In the genomic region with DNA sequence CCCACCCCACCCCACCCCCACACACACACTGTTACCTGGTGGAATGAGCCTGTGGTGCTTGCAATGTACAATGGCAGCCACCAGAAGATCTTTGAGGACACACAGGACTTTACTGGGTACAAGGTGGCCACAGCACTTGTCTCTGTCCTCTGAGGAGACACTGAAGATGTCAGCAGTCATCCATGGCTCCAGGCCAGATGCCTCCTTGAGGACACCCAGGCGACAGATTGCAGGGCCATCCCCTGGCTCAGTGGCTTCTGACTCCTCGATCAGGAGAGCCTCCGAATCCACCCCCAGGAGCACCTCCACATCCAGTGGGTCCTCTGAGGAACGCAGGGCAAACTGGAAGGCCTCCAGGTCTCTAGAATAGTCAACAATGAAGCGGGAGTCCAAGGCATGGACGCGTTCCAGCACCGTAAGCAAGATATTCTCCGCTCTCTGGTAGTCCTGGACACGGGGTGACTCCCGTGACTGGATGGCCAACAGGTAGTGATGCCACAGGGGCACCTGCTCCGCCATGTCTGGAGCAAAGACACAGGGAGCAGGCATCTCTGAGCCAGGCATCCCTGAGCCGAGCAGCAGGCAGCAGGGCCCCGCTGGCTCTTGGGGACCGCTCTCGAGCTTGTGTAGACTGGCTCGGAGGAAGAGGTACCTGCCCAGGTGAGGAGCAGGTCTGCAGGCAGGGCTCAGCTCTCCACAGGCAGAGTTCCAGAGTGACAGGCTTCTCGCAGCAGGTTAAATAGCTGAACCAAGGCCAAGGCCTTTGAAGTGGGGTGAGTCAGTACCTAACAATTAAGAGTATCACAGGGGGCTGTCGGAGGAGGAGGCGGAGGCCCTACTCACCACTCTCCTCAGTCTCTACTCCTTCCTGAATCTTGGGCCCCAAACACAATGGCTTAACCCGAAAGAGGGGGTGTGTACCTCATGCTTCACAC, we compare ENCODE assay signal across 12 mouse cellular contexts. TPM values are rescaled to one million over a fixed set of nuclear protein-coding genes. Genes with fewer than 3 reads are reported as not detected.
DNase-seq lines count a peak whose midpoint lies in the region; ATAC-seq and TF ChIP-seq lines count a peak whose summit lies in the region.
"Had no signal": no experiment of that assay in that cellular context is flagged by ENCODE, and none has a peak within 500 bp of the region (broad histone marks: within the 10 kb centered on the region; RNA-seq: fewer than 3 reads in every experiment).

No protein-coding gene starts in this region.

- DNase-seq in liver, postnatal 0 days, result no peak
- no peak for DNase-seq in liver
- DNase-seq in cerebellum, postnatal 36 days, result peak; percentile 39 to 49
- DNase-seq in gastrocnemius, adult 8-10 months (ENCODE audit: low spot score in 2 of 2), result no peak
- no peak for DNase-seq in layer of hippocampus, postnatal 10 days (ENCODE audit: low spot score in 2 of 2)

- no peak overlapping the region for H3K27ac ChIP-seq in liver, postnatal 0 days (ENCODE audit: low read depth)
- H3K27ac ChIP-seq in limb, embryonic 15.5 days, result peak overlapping the region; percentile 47
- peak overlapping the region; percentile 68; the same call in 1 of the 2 replicates for H3K27ac ChIP-seq in stomach, embryonic 15.5 days
- no peak overlapping the region for H3K27ac ChIP-seq in midbrain, embryonic 13.5 days

- no peaks in the 10 kb centered on the region for H3K27me3 ChIP-seq in liver, postnatal 0 days (ENCODE audit: insufficient read depth, low read length)
- H3K27me3 ChIP-seq in limb, embryonic 15.5 days, result no peaks in the 10 kb centered on the region
- H3K27me3 ChIP-seq in stomach, embryonic 15.5 days (replicated peaks), result no peaks in the 10 kb centered on the region
- no peaks in the 10 kb centered on the region for H3K27me3 ChIP-seq in midbrain, embryonic 13.5 days

- no peak overlapping the region for H3K9ac ChIP-seq in liver, postnatal 0 days (replicated peaks)
- H3K9ac ChIP-seq in limb, embryonic 15.5 days, result no peak overlapping the region
- H3K9ac ChIP-seq in stomach, embryonic 15.5 days, result no peak overlapping the region
- H3K9ac ChIP-seq in midbrain, embryonic 13.5 days (replicated peaks), result no peak overlapping the region

- 70% methylated on average over 21 of the region's 21 CpGs for WGBS in liver, postnatal 0 days (ENCODE audit: insufficient replicate concordance)
- WGBS in limb, embryonic 15.5 days, result 72% methylated on average over 21 of the region's 21 CpGs
- 71% methylated on average over 21 of the region's 21 CpGs for WGBS in stomach, embryonic 15.5 days
- 85% methylated on average over 21 of the region's 21 CpGs for WGBS in midbrain, embryonic 13.5 days

- TF ChIP-seq CTCF in liver, postnatal 0 days (IDR thresholded peaks at IDR 0.05; ENCODE audit: low read depth), result no peak

- no peak overlapping the region for H3K4me3 ChIP-seq in liver, postnatal 0 days (ENCODE audit: low read depth, low read length)
- H3K4me3 ChIP-seq in limb, embryonic 15.5 days, result no peak overlapping the region
- no peak overlapping the region; the same call in 1 of the 2 replicates for H3K4me3 ChIP-seq in stomach, embryonic 15.5 days (replicated peaks)
- H3K4me3 ChIP-seq in midbrain, embryonic 13.5 days (replicated peaks), result no peak overlapping the region
- H3K4me3 ChIP-seq: megakaryocyte, embryonic 14.5 days had no signal

- no peak for TF ChIP-seq EP300 in liver, postnatal 0 days (IDR thresholded peaks at IDR 0.05; ENCODE audit: low read depth)

- peak overlapping the region; percentile 40 for H3K4me2 ChIP-seq in liver, postnatal 0 days (ENCODE audit: low read depth, low read length)
- H3K4me2 ChIP-seq in limb, embryonic 15.5 days, result no peak overlapping the region
- H3K4me2 ChIP-seq in stomach, embryonic 15.5 days, result no peak overlapping the region
- H3K4me2 ChIP-seq in midbrain, embryonic 13.5 days (replicated peaks), result no peak overlapping the region

- H3K9me3 ChIP-seq in liver, postnatal 0 days (ENCODE audit: low read length), result no peaks in the 10 kb centered on the region
- H3K9me3 ChIP-seq in limb, embryonic 15.5 days, result no peaks in the 10 kb centered on the region
- no peaks in the 10 kb centered on the region for H3K9me3 ChIP-seq in stomach, embryonic 15.5 days
- H3K9me3 ChIP-seq in midbrain, embryonic 13.5 days, result no peaks in the 10 kb centered on the region
- H3K9me3 ChIP-seq: megakaryocyte, embryonic 14.5 days had no signal

- ATAC-seq in liver, postnatal 0 days, result no peak
- no peak for ATAC-seq in limb, embryonic 15.5 days (ENCODE audit: insufficient number of reproducible peaks, low FRiP score, low TSS enrichment, low read depth)
- 0 out of 2 replicates have a peak, but pooled peaks have one; percentile 51 for ATAC-seq in stomach, embryonic 15.5 days (ENCODE audit: insufficient read depth, low FRiP score, low read depth)
- ATAC-seq in midbrain, embryonic 13.5 days, result no peak

- H3K4me1 ChIP-seq in liver, postnatal 0 days (ENCODE audit: insufficient read depth), result peaks cover 9% of the 10 kb centered on the region
- 0 out of 2 replicates have a peak, but pooled peaks cover 3% of the 10 kb centered on the region for H3K4me1 ChIP-seq in limb, embryonic 15.5 days
- H3K4me1 ChIP-seq in stomach, embryonic 15.5 days, result 0 out of 2 replicates have a peak, but pooled peaks cover 6% of the 10 kb centered on the region
- no peaks in the 10 kb centered on the region for H3K4me1 ChIP-seq in midbrain, embryonic 13.5 days (replicated peaks)
- H3K4me1 ChIP-seq: megakaryocyte, embryonic 14.5 days had no signal

- no peaks in the 10 kb centered on the region for H3K36me3 ChIP-seq in liver, postnatal 0 days (replicated peaks; ENCODE audit: insufficient read depth, low read length)
- no peaks in the 10 kb centered on the region for H3K36me3 ChIP-seq in limb, embryonic 15.5 days
- H3K36me3 ChIP-seq in stomach, embryonic 15.5 days, result no peaks in the 10 kb centered on the region
- no peaks in the 10 kb centered on the region for H3K36me3 ChIP-seq in midbrain, embryonic 13.5 days

RNA-seq across cellular contexts. Expression of gene 2310007B03Rik, which starts 0.9 kb away (rescaled TPM):
- 0.51 and 0.99 TPM in 2 replicates for polyA plus RNA-seq in liver, postnatal 0 days (2015; fragmentation: Nextera tagmentation; extraction: Ambion mirVana)
- polyA plus RNA-seq in limb, embryonic 15.5 days (2015; fragmentation: Nextera tagmentation; extraction: Ambion mirVana), result 27.6 and 28.8 TPM in 2 replicates
- polyA plus RNA-seq in stomach, embryonic 15.5 days (2015; fragmentation: Nextera tagmentation; extraction: Ambion mirVana), result 4.6 and 8.2 TPM in 2 replicates
- not detected for total RNA-seq in gastrocnemius, adult 8-10 months (2022)
- polyA plus RNA-seq in midbrain, embryonic 13.5 days (2015; fragmentation: Nextera tagmentation; extraction: Ambion mirVana), result not detected in 2 replicates
- total RNA-seq in layer of hippocampus, postnatal 10 days (2021), result not detected
- total RNA-seq: left cerebral cortex, postnatal 36 days had no signal

RNA-seq across cellular contexts. Expression of gene Crocc2, which starts 8.7 kb away (rescaled TPM):
- polyA plus RNA-seq in liver, postnatal 0 days (2015; fragmentation: Nextera tagmentation; extraction: Ambion mirVana), result not detected in 2 replicates
- 0.23 and 0.24 TPM in 2 replicates for polyA plus RNA-seq in limb, embryonic 15.5 days (2015; fragmentation: Nextera tagmentation; extraction: Ambion mirVana)
- 0.15 and 0.21 TPM in 2 replicates for polyA plus RNA-seq in stomach, embryonic 15.5 days (2015; fragmentation: Nextera tagmentation; extraction: Ambion mirVana)
- not detected for total RNA-seq in gastrocnemius, adult 8-10 months (2022)
- polyA plus RNA-seq in midbrain, embryonic 13.5 days (2015; fragmentation: Nextera tagmentation; extraction: Ambion mirVana), result 0.12 and 0.24 TPM in 2 replicates
- total RNA-seq in layer of hippocampus, postnatal 10 days (2021), result under 1 TPM; 0.80 to 0.98 TPM

RNA-seq across cellular contexts. Expression of gene Agxt, which starts 24.8 kb away (rescaled TPM):
- polyA plus RNA-seq in liver, postnatal 0 days (2015; fragmentation: Nextera tagmentation; extraction: Ambion mirVana), result 443 and 456 TPM in 2 replicates
- not detected in 2 replicates for polyA plus RNA-seq in limb, embryonic 15.5 days (2015; fragmentation: Nextera tagmentation; extraction: Ambion mirVana)
- polyA plus RNA-seq in stomach, embryonic 15.5 days (2015; fragmentation: Nextera tagmentation; extraction: Ambion mirVana), result 0.44 and 0.54 TPM in 2 replicates
- total RNA-seq in gastrocnemius, adult 8-10 months (2022), result not detected
- polyA plus RNA-seq in midbrain, embryonic 13.5 days (2015; fragmentation: Nextera tagmentation; extraction: Ambion mirVana), result not detected in 2 replicates
- not detected for total RNA-seq in layer of hippocampus, postnatal 10 days (2021)
- total RNA-seq: left cerebral cortex, postnatal 36 days had no signal
- polyA plus RNA-seq: heart, embryonic 14.5 days; neural tube, embryonic 11.5 days had no signal

RNA-seq across cellular contexts. Expression of gene Kif1a, which starts 58.1 kb away (rescaled TPM):
- polyA plus RNA-seq in liver, postnatal 0 days (2015; fragmentation: Nextera tagmentation; extraction: Ambion mirVana), result 0.17 and 0.28 TPM in 2 replicates
- 18.7 and 19.1 TPM in 2 replicates for polyA plus RNA-seq in limb, embryonic 15.5 days (2015; fragmentation: Nextera tagmentation; extraction: Ambion mirVana)
- polyA plus RNA-seq in stomach, embryonic 15.5 days (2015; fragmentation: Nextera tagmentation; extraction: Ambion mirVana), result 15.2 and 18.3 TPM in 2 replicates
- 1 to 10 TPM in 2 of 4 experiments, under 1 TPM in 2; 0.63 to 2.3 (median 1.0) TPM for total RNA-seq in gastrocnemius, adult 8-10 months (2022)
- 272 and 327 TPM in 2 replicates for polyA plus RNA-seq in midbrain, embryonic 13.5 days (2015; fragmentation: Nextera tagmentation; extraction: Ambion mirVana)
- 100 to 1,000 TPM; 704 to 762 TPM for total RNA-seq in layer of hippocampus, postnatal 10 days (2021)

Comparison
In these comparisons a context has a peak if more than half of its experiments do, and no peak if none do; other contexts are left out.
1. DNase-seq: peak in cerebellum, postnatal 36 days (2 of 2); none in liver, postnatal 0 days (single experiment), liver (single experiment), gastrocnemius, adult 8-10 months (0 of 2) and layer of hippocampus, postnatal 10 days (0 of 2).
2. H3K27ac ChIP-seq: peak in limb, embryonic 15.5 days (single experiment) and stomach, embryonic 15.5 days (single experiment); none in liver, postnatal 0 days (single experiment) and midbrain, embryonic 13.5 days (single experiment).
3. RNA of gene Agxt, which starts 24.8 kb away (polyA plus RNA-seq): 443 to 456 TPM in liver, postnatal 0 days; 0.44 to 0.54 TPM in stomach, embryonic 15.5 days, not detected in limb, embryonic 15.5 days and not detected in midbrain, embryonic 13.5 days; every median in the first group is over 100 times any median in the second.